Mouse (Mus musculus) frontal cortex, postnatal 10 days (tissue): ENCODE data around the gene Rarb.

Experiments
- DNase-seq, 2 experiments: peaks; one replicate each; pipeline ENCODE4 v3.0.0; 2022; ENCODE audit warnings: low spot score in 2 of 2, mixed read lengths in 1 of 2

The Rarb gene

DNA sequence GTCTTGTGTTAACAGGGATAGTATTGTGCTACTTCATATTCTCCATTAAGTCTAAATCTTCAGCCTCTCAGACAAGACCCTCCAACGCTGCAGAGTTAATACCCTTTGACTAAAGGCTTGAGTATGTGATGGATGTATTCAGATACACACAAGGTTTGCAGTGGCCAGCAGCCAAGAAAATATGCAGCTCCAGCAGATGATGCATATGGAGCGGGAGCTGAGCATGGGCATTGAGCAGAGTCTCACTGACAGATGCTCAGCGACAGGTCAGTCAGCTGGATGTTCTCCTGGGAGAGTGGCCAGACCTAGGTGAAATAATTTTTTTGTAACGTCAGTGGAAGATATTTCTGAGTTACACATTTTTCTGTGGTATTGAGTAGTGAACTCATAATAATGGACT lies 229.8 kb downstream of the Rarb start:
- DNase-seq, result no peak

DNA sequence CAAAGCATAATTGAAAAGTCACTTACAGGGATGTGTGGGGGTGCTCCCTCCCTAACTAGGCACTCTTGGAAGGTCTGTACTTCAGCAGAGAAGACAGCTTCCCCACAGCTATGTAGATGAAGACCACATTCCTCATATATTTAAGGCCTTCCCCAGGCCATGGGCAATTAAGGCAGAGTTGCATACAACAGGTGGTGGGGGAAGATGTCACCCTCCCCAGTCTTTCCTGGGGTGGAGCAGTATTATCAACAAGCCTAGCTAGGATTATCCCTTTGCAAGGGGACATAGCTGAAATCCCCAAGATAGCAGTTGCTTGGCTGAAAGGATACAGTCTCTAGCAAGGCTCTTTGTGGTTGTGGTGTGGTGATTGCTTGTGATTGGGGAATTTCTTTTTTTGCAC lies 240.9 kb downstream of the Rarb start:
- DNase-seq, result no peak

DNA sequence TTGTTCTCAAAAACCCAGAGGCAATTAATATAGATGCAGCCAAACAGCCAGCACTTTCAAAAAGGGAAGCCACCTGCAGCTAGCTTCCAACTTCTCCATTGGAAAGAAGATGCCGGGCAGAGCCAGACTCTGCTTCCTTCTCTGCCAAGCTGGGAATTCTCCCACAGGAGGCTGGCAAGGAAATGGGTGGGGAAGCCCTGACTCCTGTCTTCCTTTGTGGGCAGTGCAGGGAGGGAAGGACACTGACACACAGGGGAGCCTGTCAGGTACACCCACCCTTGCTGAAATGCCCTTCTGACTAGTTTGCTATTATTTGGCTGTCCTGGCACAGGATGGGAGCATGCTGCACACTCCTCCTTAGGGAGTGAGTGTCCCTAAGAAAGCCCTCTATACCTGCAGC lies 241.9 kb downstream of the Rarb start:
- DNase-seq, result no peak

DNA sequence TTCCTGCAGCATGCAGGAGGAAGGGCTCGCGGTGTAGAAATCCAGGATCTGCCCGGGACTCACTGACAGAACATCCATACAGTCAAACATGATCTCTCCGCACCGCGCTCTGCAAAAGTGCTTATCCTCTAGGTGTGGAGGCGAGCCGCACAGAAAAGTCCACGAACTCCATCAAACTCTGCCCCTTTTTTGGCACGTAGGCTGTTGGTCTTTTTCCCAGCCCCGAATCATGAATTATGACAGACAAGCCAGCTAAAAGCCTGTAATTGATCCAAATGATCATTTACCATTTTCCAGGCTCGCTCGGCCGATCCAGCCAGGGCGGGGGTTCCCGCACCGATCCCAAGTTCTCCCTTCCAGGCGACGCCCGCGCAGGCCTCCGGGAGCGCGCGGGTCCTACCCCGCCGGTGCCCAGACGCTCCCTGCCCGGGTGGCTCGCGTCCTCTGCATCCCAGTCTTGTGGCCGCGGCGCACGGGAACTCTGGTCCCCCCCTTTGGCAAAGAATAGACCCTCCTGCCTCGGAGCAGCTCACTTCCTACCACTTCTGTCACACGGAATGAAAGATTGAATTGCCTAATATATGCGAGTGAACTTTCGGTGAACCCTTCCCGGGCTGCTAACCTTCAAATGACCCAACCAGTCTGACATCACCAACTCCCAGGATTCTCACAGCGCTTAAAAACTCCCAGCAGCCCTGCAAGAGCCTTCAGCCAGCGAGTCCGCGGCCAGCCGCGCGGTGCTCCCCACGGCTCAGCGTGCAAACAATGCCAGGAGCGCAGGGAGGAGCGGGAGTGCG lies 243.8 kb downstream of the Rarb start:
- peak; percentile 34 to 63 for DNase-seq

DNA sequence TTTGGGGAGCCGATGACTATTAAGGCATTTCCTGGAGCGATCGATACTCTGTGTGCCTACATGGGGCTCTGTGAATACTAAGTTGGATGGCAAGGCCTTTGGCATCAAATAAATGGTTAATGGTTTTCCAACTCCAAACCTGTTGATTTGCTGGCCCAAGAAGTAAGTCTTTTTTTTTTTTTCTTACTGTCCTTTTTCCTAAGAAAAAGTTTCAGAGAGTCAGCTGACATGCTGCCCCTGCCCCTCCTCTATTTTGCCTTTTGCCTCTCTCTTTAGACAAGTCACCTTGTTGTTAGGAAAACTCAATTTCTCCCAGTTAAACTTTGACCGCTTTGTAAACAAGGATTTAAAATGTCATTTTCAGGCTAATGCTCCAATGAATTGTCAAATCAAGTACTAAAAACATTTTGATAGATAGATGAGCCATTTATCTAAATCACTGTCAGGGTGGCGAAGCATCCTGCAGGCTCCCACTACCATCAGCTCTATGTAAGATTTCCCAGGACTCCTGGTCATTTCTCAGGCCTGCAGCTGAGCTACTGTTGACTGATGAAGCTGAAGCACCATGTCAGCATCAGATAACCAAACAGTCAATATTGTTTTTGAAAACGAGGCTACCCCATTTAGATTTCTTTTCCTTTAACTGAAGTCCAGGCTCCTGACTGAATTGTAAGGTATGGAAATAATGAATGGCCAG lies 245.3 kb downstream of the Rarb start:
- DNase-seq, result no peak

DNA sequence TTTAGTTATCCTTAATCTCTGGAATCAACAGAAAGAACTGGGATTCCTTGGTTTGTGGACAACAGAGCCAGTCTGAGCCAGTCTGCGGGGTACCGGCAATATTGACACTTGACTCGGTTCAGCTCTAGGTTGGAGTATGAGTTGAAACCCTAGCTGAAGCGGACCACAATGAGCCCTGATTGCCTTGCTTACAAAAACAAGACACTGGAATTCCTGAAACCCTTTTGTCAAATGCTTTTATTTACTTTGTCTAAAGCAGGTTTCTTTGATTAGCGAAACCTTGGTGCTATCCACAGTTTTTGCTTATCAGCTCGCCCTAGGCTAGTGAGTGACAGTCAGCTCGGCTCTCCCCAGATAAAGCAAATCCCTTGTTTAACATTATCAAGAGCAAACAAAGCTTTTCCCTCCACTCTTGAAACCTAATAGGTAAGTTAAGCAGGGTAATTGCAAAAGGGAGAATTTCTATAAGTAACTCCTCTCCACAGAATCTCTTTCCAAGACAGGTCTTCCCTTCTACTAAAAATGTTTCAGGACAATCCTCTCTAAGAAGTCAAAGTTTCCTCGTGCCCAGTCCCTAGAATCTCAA lies 246.1 kb downstream of the Rarb start:
- DNase-seq, result no peak

DNA sequence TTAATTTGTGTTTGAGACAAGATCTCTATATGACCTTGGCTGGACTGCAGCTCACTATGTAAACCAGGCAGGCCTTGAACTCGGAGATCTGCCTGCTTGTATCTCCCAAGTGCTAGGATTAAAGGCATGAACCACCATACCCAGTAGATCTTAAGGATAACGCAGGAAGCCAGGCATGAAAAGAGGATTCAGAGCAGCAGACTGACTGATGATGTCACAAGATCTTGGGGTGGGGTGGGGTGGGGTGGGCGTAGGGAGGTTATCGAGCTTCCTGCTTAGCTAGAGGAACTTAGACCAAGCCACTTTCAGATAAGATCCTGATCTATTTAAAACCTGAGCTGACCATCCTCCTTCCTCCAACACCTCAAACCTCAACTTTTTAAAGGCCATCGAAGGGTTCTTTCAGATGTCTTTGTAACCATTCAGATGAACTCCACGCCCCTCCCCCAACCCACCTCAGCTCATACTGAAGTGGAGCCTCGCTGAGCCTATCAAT lies 249.4 kb downstream of the Rarb start:
- DNase-seq, result no peak

DNA sequence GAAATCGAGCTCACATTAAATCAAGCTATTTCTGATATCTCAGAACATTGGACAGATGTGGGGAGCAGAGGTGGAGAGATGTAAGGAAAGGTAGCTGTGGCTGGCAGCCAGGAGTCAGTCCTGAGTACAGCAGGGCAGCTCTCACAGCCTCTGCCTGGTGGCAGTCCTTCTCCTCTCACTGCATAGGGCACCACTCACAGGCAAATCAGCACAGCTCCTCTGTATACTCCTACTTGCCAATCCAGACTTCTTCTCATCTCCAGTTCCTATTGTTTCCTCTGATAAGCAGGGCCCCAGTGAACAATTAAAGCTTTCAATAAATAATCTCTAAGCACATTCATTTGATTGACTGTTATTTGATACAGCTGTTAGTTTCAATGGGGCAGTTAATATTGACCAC lies 252.0 kb downstream of the Rarb start:
- DNase-seq, result no peak

DNA sequence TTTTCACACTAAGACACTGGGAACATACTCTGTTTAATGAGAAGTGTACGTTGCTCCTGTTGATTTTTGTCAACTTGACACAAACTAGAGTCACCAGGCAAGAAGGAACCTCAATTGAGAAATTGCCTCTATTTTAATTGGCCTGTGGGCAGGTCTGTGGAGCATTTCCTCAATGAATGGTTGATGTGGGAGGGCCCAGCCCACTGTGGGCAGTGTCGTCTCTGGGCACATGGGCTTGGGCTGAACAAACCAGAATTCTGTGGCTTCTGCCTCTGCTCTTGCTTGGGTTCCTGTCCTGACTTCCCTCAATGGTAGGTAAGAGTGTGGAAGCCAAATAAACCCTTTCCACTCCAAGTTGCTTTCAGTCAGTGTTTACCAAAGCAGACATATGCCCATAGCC lies 255.0 kb downstream of the Rarb start:
- DNase-seq, result no peak

DNA sequence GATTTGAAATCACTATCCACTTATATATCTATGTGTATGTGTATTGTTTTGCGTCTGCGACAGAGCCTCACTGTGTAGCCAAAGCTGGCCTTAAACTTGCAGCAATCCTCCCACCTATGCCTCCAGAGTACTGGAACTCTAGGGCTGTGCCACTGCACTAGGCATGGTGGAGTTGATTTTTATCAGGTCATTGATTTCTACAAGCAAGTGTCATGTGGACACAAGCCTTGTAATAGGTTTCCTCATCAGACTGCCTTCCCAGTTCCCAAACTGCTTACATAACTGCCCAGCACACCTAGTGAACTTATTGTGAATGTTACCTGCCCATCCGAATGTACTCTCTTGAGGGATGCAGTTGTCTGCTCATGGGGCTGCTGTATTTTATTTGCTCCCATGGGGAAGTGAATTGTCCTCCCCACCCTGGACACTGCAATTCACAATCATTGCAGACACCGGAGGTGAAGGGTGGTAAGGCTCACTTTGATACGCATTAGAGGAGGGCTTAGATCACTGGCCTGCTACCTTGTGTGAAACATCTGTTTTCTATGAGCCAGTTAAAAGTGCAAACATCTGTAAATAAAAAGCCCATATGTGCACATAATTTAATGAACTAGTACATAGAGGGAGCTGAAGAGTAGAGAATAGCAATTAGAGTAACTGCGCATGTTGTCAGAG lies 257.3 kb downstream of the Rarb start:
- no peak for DNase-seq

DNA sequence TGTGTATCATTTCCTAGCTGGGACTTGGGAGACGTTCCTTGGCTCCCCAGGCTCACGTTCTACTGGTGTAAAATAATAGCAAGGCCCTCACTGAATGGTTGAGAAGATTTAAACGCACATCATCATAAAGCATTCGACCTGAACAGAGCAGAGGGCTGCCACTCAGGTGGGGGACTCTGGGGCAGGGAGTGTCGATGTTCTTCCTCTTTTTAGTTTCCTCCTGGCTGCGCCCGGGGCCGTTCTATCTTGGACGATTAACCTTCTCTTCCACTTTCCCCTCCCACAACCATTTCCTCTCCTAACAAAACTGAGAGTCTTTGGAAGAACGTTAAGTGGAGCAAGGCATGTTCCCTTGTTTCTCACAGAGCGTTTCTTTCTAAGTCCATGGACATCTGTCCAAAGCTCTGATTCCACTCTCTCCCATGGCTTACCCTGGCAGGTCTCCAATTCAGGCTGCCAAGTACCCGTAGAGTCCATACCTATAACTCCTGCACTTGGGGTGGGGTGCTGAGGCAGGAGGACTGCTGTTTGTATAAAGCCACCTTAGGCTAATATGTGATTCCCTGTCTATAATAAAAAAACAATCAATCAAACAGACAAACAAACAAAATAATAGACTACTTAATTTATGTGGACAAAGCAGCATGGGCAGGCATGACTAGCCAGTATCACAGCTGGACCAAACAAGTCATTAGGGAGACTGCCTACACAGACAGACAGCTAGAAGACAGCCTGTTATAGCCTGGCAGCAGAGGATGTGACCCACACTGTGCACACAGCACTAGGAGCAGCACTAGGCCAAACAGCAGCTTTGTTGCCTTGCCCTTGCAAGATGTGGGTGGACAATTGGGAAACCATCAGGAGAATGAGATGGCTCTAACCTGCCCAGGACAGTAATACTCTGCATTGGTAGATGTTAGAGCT lies 259.4 kb downstream of the Rarb start:
- DNase-seq, result no peak

DNA sequence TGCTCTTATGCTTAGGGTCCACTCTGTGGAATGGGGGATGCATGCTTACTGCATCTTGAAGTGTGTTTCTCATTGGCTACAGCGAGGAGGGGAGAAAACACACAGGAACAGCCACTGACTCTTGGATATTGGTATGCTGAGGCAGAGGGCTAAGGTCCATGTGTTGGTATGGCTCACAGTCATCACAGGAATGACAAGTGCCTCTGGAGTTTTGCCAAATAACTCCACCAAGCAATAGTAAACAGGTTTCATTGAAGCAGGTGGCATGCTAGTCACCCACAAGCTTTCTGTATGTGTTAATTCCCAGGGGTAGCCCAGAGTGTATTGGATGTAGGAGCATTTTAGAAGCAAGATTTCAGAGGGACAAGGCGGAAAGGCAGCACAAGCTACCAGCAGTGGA lies 260.9 kb downstream of the Rarb start:
- no peak for DNase-seq

DNA sequence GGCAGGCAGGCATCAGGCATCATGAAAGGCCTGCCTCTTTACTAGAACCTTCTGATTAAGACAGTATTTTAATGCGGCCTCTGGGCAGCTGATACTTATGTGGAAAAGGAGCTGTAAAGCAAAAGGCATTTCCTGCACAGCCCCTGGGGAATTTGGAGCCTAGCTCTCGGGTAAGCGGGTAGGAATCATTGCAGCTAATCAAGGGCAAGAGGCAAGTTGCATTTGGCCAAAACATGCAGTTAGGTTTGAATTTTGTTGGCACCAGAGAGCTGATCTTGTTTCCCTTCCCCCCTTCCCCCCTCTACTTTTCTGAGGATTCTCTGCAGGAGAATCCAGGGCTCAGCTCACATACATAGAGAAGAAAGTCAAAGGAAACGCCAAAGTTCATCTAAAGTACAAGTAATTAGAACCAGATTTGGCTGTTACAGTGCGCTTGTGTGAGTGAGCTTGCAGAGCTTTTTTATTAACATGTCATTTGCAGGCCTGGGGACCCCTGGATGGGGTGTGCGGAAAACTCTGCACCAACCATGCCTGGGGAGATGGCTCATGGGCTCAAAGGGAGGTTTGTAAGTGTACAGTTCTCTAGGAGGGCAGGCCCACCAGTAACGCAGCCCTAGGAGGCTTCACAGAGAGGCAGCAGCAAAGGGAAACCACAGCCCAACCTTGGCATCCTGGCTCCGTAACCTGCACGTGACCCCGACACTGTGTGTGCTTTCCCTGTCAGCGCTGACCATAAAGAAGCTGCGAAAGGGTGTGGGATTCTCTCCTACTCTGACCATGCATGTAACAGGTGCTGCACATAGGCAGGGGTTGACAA lies 264.1 kb downstream of the Rarb start:
- DNase-seq, result no peak

DNA sequence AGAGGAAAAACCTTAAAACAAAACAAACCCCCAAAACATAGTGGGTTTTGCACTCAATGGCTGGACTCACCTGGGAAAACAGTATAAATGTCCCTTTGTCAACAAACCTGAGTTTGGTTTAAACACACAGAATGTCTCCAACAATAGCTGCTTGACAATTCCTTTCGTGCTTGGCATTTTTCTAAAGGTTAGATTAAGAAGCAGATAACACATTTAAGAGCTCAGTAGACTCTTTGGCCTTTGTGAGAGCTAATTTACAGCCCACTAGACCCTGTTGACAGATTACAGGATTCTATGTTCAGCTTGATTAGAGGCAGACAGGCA lies 264.7 kb downstream of the Rarb start:
- DNase-seq, result no peak

DNA sequence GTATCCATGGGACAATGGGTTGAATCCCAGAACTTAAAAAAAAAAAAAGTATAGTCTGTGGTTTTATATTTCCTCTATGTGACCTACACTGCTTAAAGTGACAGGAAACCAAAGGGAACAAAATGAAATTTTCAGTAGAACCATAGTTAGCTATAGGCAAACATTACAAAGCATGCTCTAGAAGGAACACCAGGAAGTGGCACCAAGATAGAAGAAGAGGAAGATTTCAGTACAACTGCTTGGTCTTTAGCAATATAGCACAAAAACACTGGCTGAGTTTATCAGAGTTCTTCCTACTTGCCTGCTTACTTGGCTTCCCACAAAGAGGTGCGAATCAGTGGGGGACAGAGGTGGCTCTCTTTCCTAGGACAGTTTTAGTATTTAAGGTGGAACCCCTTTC lies 266.7 kb downstream of the Rarb start:
- DNase-seq, result no peak

DNA sequence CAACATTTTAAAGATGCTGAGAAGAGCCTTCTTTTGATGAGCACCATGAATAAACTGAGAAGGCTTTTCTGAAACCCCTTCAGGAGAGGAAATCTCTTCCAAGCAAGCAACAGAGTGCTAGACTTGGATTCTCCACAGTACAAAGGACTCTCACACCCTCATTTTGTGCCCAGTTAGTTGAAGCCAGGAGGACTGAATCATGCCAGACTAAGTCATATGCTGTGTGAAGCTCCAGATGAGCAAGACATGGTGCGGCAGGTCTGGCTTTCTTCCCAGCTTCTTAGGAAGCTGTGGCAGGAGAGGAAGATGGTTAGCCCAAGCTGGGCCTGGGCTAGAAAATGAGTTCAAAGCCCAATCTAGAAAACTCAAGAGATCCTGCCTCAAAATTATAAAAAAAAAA lies 267.1 kb downstream of the Rarb start:
- peak in 1 of 2 experiments; percentile 19 for DNase-seq

DNA sequence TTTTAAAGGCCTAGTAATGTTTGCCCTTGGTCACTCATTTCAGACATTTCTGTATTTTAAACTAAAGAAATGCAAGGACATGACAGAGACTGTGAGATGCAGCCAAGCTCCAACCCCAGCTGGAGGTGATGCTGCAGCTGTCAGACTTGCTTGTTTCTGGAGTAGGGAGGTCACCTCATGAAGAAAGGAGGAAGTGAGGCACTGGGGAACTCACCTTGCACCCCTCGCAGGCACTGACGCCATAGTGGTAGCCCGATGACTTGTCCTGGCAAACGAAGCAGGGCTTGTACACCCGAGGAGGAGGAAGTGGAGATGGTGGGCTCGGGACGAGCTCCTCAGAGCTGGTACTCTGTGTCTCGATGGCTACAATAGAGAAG lies 270.8 kb downstream of the Rarb start:
- no peak for DNase-seq

DNA sequence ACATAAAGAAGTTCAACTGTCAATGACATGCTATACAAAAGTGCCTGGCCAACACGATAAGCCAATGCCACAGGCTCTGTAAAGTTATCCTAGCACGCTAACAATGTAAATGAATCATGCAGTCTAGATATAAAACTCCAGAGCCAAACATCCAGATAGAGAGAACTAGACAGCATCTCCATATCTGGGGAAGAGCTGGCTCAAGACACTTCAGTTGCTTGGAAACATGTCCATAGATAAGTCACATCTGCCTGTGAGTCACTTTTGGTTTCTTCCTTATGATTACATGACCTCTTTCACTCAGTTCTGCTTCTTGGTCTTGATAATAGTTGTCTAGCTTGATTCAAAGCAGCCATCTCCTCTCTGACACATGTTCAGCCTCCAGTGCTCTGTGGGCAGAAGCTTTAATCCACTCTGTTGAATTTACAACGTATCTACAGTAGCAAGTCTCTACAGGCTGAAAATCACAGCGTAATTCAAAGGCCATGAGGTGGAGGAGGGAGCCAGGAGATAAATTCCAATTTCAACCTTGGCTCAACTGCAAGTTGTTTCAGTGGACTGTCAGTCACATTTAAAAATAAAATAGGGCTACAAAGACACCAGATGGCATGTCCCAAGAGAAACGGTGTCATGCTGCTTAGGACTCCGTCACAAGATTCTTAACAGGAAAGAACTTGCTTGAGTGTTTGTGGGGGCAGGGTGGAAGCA lies 271.3 kb downstream of the Rarb start:
- no peak for DNase-seq

DNA sequence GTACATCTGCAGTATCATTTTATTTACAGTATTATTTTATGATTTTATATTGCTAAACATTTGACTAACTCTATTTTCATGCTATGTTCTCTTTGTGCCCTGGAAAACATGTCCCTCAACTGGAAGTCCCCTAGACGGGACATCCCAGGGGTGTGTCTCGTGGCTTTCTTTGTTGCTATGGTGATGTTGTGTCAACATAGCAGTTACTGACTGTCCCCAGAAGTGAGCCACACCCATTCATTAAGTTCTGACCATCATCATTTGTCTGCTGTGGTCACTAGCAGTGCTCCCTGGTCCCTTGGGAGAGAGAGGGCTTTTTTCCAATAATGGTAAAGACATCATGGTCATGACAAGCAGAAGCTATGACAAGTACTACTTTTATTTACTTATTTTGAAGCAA lies 274.0 kb downstream of the Rarb start:
- no peak for DNase-seq

DNA sequence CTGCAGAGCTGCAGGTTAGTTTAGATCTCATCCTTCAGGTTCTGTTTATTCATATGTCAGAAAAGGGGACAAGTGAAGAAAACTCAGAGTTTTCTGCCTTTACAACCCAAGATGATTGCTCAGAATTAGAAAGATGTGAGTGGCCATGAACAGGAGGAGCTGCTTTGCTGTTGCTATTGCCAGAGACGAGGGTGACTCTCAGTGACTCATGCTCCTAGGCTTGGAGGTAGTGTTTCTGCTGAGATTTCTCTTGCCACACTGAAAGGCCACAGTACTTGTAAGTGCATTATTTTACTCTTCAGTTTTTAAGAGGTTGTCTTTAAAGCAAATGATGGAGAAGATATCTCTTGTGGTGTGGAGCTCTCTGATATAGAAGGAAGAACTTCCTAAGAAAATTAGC lies 277.3 kb downstream of the Rarb start:
- DNase-seq, result no peak
